Mouse (Mus musculus) midbrain, embryonic 13.5 days (tissue): ENCODE data around the gene Il15ra. TPM values are rescaled to one million over a fixed set of nuclear protein-coding genes. Genes with fewer than 3 reads are reported as not detected.
"Not testable (repeated sequence)": the region's sequence is repeated elsewhere in the genome, so short reads cannot be mapped to it uniquely, and the experiment has no call there.

Source experiments
- ATAC-seq: fragments of 200-750 bp; cut with Nextera tagmentation; 2 replicates; pipeline ENCODE4 v1.8.0; 2017; ENCODE audit warnings: mild to moderate bottlenecking, moderate TSS enrichment, moderate library complexity
- H3K27ac ChIP-seq: fragments of 300-500 bp; sonication (generic); 2 replicates; pipeline ENCODE4 v1.5.1; 2015; ENCODE audit warnings: inconsistent platforms, mild to moderate bottlenecking, moderate library complexity
- H3K27me3 ChIP-seq: fragments of 300-500 bp; sonication (generic); 2 replicates; pipeline ENCODE4 v1.6.1; 2015; ENCODE audit warnings: mild to moderate bottlenecking, inconsistent platforms
- H3K36me3 ChIP-seq: fragments of 300-500 bp; sonication (generic); 2 replicates; pipeline ENCODE4 v1.6.1; 2015; ENCODE audit warnings: mild to moderate bottlenecking, inconsistent platforms
- H3K4me1 ChIP-seq: fragments of 300-500 bp; sonication (generic); replicated peaks from 2 replicates; pipeline ENCODE4 v1.6.1; 2015; ENCODE audit warnings: inconsistent platforms
- H3K4me2 ChIP-seq: fragments of 300-500 bp; sonication (generic); replicated peaks from 2 replicates; pipeline ENCODE4 v1.6.1; 2015; ENCODE audit warnings: moderate library complexity, mild to moderate bottlenecking, inconsistent platforms
- H3K4me3 ChIP-seq: fragments of 300-500 bp; sonication (generic); replicated peaks from 2 replicates; pipeline ENCODE4 v1.5.1; 2015; ENCODE audit warnings: mild to moderate bottlenecking, inconsistent platforms
- H3K9ac ChIP-seq: fragments of 300-500 bp; sonication (generic); replicated peaks from 2 replicates; pipeline ENCODE4 v1.6.1; 2015; ENCODE audit warnings: mild to moderate bottlenecking, inconsistent platforms
- H3K9me3 ChIP-seq: fragments of 300-500 bp; sonication (generic); 2 replicates; pipeline ENCODE4 v1.6.1; 2016; ENCODE audit warnings: mild to moderate bottlenecking, inconsistent platforms
- WGBS: fragments of 180-500 bp; shearing (Covaris S2); methylation state at CpG from one replicate; pipeline ENCODE4 v1.1.7; 2015; 5-methylcytosine and 5-hydroxymethylcytosine counted together
- polyA plus RNA-seq: library from polyadenylated mRNA; unstranded; fragments of >200 nt; fragmentation: Nextera tagmentation; extraction: Ambion mirVana; gene quantifications from 2 replicates; pipeline ENCODE4 v1.2.1, GENCODE M21; 2015

The Il15ra gene
- polyA plus RNA-seq, 1 experiment from 2014 or later = 1.3 TPM

- Histone ChIP-seq H3K9me3 (no peaks in the 10 kb centered on the region), H3K27ac (no peak overlapping the region), H3K9ac (no peak overlapping the region), H3K27me3 (no peaks in the 10 kb centered on the region), H3K4me3 (no peak overlapping the region), H3K36me3 (no peaks in the 10 kb centered on the region), H3K4me1 (no peaks in the 10 kb centered on the region), H3K4me2 (no peak overlapping the region)
- no peak for ATAC-seq
- 86% methylated on average over 4 of the region's 4 CpGs for WGBS
Measured at GRCm38 (mm10) chr2:11686512-11686911, 18.6 kb upstream of the Il15ra start.

GRCm38 (mm10) chr2:11687436-11687835 lies 17.7 kb upstream of the Il15ra start:
- 27% methylated on average over 3 of the region's 3 CpGs for WGBS
- ATAC-seq = no peak
- Histone ChIP-seq H3K4me1 (no peaks in the 10 kb centered on the region), H3K4me2 (no peak overlapping the region), H3K36me3 (no peaks in the 10 kb centered on the region), H3K9me3 (no peaks in the 10 kb centered on the region), H3K4me3 (no peak overlapping the region), H3K27me3 (no peaks in the 10 kb centered on the region), H3K27ac (no peak overlapping the region), H3K9ac (no peak overlapping the region)

DNA sequence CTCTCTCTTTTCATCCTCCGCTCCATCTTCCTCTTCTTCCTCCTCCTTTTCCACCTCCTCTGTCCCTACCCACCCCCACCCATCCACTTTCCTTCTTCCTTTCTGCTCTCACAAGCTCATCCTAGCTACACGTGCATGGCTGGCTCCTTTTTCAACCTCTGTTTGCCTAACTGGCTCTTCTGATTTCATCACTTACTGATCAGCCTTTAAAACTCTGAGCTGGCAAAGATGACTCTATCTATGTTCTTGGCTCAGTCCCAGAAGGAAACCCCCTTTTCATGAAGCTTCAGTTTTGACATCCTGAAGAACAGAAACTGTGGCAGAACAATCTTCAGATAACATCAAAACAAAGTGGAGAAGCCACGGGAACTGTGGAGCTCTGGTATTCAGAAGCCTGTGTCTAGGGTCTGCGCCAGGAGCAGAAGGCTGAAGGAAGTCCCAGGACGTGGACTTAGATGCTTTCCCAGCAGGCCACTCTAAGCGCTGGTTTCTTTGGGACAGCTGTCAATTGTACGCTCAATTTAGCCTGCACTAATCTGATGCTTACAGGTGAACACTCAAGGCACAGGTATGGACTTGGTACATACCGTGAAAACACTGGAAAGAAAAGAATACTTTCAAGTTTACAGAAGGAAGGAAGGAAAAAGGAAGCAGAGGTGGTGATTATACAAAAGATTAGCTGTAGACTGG lies 14.7 kb upstream of the Il15ra start:
- H3K4me2 ChIP-seq = no peak overlapping the region
- no peaks in the 10 kb centered on the region for H3K36me3 ChIP-seq
- ATAC-seq = no peak
- H3K27me3 ChIP-seq = no peaks in the 10 kb centered on the region
- 78% methylated on average over 8 of the region's 8 CpGs for WGBS
- H3K27ac ChIP-seq = no peak overlapping the region
- H3K9me3 ChIP-seq = no peaks in the 10 kb centered on the region
- H3K4me1 ChIP-seq = no peaks in the 10 kb centered on the region
- no peak overlapping the region for H3K4me3 ChIP-seq
- H3K9ac ChIP-seq = no peak overlapping the region

DNA sequence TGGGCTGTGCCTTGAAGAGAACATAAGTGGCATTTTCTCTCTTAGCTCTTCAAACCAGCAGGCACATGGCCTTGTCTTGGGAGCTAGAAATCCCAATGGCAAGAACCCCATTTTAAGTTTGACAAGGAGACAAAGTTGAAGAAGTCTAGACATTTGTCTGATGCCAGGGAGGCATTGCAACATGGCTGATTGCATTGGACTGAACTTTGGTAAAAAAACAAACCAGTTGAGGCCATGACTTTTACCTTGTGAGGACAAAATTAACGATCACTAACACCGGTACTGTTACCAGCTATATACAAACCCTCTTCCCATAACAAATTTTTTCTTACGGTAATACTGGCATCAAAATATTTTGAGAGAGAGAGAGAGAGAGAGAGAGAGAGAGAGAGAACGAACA lies 11.7 kb upstream of the Il15ra start:
- H3K9ac ChIP-seq = no peak overlapping the region
- no peak overlapping the region for H3K27ac ChIP-seq
- no peak for ATAC-seq
- H3K4me1 ChIP-seq = no peaks in the 10 kb centered on the region
- no peaks in the 10 kb centered on the region for H3K9me3 ChIP-seq
- no peaks in the 10 kb centered on the region for H3K27me3 ChIP-seq
- no peaks in the 10 kb centered on the region for H3K36me3 ChIP-seq
- WGBS = 93% methylated on average over 4 of the region's 4 CpGs
- H3K4me2 ChIP-seq = no peak overlapping the region
- no peak overlapping the region for H3K4me3 ChIP-seq

GRCm38 (mm10) chr2:11694104-11694503 lies 11.0 kb upstream of the Il15ra start:
- 80% methylated on average over 2 of the region's 2 CpGs for WGBS
- Histone ChIP-seq H3K9me3 (no peaks in the 10 kb centered on the region), H3K4me3 (no peak overlapping the region), H3K27ac (no peak overlapping the region), H3K36me3 (no peaks in the 10 kb centered on the region), H3K4me1 (no peaks in the 10 kb centered on the region), H3K4me2 (no peak overlapping the region), H3K27me3 (no peaks in the 10 kb centered on the region), H3K9ac (no peak overlapping the region)
- ATAC-seq = no peak

DNA sequence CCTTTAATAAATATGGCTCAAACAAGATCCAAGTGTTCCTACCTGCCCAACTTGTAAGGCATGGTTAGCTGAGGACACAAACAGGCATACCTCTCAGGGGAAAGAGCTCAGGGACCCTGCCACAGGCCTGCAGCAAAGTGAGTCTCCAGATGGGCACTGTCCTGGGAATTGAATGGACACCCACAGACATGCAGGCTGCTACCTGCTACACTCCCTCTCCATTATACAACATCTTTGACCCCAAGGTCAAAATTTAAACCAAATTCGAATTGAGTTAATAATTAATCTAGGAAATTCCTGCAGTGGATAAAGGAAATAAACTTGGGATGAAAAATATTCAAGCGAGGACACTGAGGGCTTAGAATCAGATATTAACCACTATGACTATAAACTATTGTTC lies 9.2 kb upstream of the Il15ra start:
- Histone ChIP-seq H3K27ac (no peak overlapping the region), H3K4me3 (no peak overlapping the region), H3K4me1 (no peaks in the 10 kb centered on the region), H3K4me2 (no peak overlapping the region), H3K27me3 (no peaks in the 10 kb centered on the region), H3K36me3 (no peaks in the 10 kb centered on the region), H3K9me3 (no peaks in the 10 kb centered on the region), H3K9ac (no peak overlapping the region)
- ATAC-seq = no peak
- 76% methylated on average over 2 of the region's 2 CpGs for WGBS

- H3K27ac ChIP-seq = no peak overlapping the region
- 62% methylated on average over 5 of the region's 5 CpGs for WGBS
- ATAC-seq = no peak
Measured at GRCm38 (mm10) chr2:11698994-11699393, 6.1 kb upstream of the Il15ra start.

DNA sequence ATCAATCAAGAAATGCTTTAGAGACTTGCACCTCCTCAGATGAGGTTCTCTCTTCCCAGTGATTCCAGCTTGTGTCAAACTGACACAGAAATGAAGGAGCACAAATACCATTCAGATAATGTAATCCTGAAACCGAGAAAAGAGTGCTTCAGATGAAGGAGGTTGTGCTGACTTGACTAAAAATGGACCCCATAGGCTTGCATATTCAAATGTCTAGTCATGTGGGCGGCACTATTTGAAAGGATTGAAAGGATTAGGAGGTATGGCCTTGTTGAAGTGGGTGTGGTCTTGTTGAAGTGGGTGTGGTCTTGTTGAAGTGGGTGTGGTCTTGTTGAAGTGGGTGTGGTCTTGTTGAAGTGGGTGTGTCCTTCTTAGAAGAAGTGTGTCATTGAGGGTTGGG lies 5.2 kb upstream of the Il15ra start:
- no peaks in the 10 kb centered on the region for H3K4me1 ChIP-seq
- no peak overlapping the region for H3K4me2 ChIP-seq
- H3K27me3 ChIP-seq = peaks cover 10% of the 10 kb centered on the region
- no peak overlapping the region for H3K4me3 ChIP-seq
- ATAC-seq = no peak
- no peak overlapping the region for H3K9ac ChIP-seq
- 79% methylated on average over 2 of the region's 2 CpGs for WGBS
- no peaks in the 10 kb centered on the region for H3K9me3 ChIP-seq
- no peak overlapping the region for H3K27ac ChIP-seq
- no peaks in the 10 kb centered on the region for H3K36me3 ChIP-seq

More at GRCm38 (mm10) chr2:11698994-11699393, 6.1 kb upstream of the Il15ra start:
- no peak overlapping the region for H3K4me2 ChIP-seq
- no peaks in the 10 kb centered on the region for H3K4me1 ChIP-seq
- H3K36me3 ChIP-seq = no peaks in the 10 kb centered on the region
- H3K27me3 ChIP-seq = peaks cover 3% of the 10 kb centered on the region
- H3K4me3 ChIP-seq = no peak overlapping the region
- no peaks in the 10 kb centered on the region for H3K9me3 ChIP-seq
- no peak overlapping the region for H3K9ac ChIP-seq

DNA sequence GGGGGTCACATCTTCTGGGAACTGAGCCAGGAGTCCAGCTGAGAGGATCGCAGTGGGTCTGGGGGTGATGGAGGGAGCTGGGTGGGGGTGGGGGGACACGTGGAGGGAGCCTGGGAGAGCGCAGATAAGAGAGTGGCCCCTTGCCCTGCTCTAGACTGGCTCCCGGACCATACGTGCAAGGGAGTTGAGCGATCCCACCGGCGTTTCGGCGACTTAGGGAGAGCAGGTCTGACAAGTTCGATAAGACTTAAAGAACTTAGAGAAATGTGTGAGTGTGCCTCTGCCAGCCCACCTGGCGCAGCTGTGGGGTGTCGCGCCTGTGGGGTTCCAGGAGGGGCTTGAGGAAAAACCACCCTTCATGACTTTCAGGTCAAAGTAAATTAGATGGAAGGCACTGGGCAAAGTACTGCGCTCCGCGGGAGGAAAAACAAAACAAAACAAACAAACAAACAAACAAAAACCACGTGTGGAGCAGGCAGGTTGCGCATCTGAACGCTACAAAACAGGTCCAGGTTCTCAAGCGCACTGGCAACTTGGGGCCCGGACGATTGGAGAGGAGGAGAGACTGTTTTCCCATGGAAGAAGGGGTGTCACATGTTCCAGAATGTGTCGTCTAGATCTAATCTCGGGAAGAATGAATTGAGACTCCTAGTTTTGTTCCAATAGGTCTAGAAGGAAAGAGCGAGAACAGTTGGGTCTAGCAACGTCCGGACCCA lies 1.1 kb downstream of the Il15ra start:
- Histone ChIP-seq H3K9ac (peak overlapping the region; percentile 62), H3K9me3 (no peaks in the 10 kb centered on the region), H3K4me1 (peaks cover 18% of the 10 kb centered on the region), H3K27me3 (peaks cover 40% of the 10 kb centered on the region), H3K36me3 (no peaks in the 10 kb centered on the region), H3K27ac (no peak overlapping the region), H3K4me3 (peak overlapping the region; percentile 50), H3K4me2 (peak overlapping the region; percentile 91)
- WGBS = 3% methylated on average over 28 of the region's 28 CpGs
- ATAC-seq = peak; percentile 71; the same call in 1 of the 2 replicates

DNA sequence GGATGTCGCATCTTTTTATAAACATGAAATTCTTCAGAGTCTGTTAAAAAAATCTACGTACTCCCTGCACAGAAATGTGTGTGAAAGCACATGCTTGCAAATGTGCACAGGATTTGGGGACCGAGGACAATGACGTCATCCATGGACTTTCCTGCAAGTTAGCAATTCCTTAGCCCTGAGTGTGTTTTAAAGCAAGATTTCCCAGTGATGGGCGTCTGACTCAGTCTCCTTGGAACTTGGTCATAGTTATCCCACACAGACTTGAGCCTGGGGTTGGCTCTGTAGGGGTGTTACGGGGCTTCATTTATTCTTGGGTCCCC lies 1.6 kb downstream of the Il15ra start:
- no peaks in the 10 kb centered on the region for H3K36me3 ChIP-seq
- no peak overlapping the region for H3K27ac ChIP-seq
- H3K9me3 ChIP-seq = no peaks in the 10 kb centered on the region
- 41% methylated on average over 6 of the region's 6 CpGs for WGBS
- H3K4me1 ChIP-seq = peaks cover 18% of the 10 kb centered on the region
- peaks cover 40% of the 10 kb centered on the region for H3K27me3 ChIP-seq
- no peak overlapping the region for H3K9ac ChIP-seq
- H3K4me3 ChIP-seq = peak overlapping the region; percentile 50; the same call in 1 of the 2 replicates
- no peak for ATAC-seq
- peak overlapping the region; percentile 91 for H3K4me2 ChIP-seq

DNA sequence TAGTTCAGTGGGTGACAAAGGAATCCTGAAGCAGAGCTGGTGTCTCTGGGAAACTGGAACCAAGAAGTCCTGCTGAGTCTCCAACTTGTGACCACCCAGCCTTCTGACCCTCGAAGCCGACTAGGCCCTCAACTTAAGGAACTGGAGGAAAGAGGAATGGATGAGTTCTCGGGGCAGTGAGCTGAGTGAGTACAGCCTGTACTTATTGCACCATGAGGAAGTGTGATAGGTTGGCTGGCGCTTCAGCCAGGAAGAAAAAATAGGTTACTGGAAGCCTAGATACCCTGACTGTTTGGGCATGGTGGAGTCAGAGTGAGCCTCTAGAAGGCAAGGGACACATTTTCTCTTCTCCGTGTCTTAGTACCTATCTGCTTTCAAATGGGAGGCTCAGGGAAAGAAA lies 3.4 kb downstream of the Il15ra start:
- Histone ChIP-seq H3K27me3 (peaks cover 40% of the 10 kb centered on the region), H3K4me1 (peaks cover 18% of the 10 kb centered on the region), H3K9me3 (no peaks in the 10 kb centered on the region), H3K4me2 (no peak overlapping the region), H3K4me3 (no peak overlapping the region), H3K36me3 (no peaks in the 10 kb centered on the region), H3K27ac (no peak overlapping the region), H3K9ac (no peak overlapping the region)
- ATAC-seq = no peak
- WGBS = 86% methylated on average over 5 of the region's 5 CpGs

GRCm38 (mm10) chr2:11710101-11710500 lies 5.0 kb downstream of the Il15ra start:
- ATAC-seq, H3K9ac ChIP-seq, H3K36me3 ChIP-seq, H3K27ac ChIP-seq, H3K9me3 ChIP-seq, H3K4me2 ChIP-seq, H3K4me3 ChIP-seq: not testable (repeated sequence)
- WGBS = 59% methylated on average over 4 of the region's 4 CpGs
- peaks cover 16% of the 10 kb centered on the region for H3K4me1 ChIP-seq
- peaks cover 27% of the 10 kb centered on the region for H3K27me3 ChIP-seq
